Mouse (Mus musculus) lung, postnatal 0 days (tissue): ENCODE measurements around the gene Espnl. TPM values are rescaled to one million over a fixed set of nuclear protein-coding genes. Genes with fewer than 3 reads are reported as not detected.

Source experiments
- ATAC-seq: fragments of 200-750 bp; cut with Nextera tagmentation; 2 replicates; pipeline ENCODE4 v1.8.0; 2017; ENCODE audit warnings: moderate library complexity
- DNase-seq: peaks from one replicate; pipeline ENCODE4 v3.0.0-alpha.2; 2016; ENCODE audit warnings: low spot score
- H3K27ac ChIP-seq: fragments of 300-500 bp; sonication (generic); 2 replicates; pipeline ENCODE4 v1.5.1; 2014; ENCODE audit warnings: antibody characterized with exemption, mild to moderate bottlenecking, low read length, mixed read lengths
- H3K27me3 ChIP-seq: fragments of 300-500 bp; sonication (generic); replicated peaks from 2 replicates; pipeline ENCODE4 v1.6.1; 2014; ENCODE audit warnings: low read length, mixed read lengths; ENCODE audit not compliant: insufficient read depth
- H3K36me3 ChIP-seq: fragments of 300-500 bp; sonication (generic); 2 replicates; pipeline ENCODE4 v1.6.1; 2014; ENCODE audit warnings: low read length, mixed read lengths; ENCODE audit not compliant: insufficient read depth
- H3K4me1 ChIP-seq: fragments of 300-500 bp; sonication (generic); 2 replicates; pipeline ENCODE4 v1.6.1; 2014; ENCODE audit warnings: antibody characterized with exemption, low read depth, low read length, mixed read lengths; ENCODE audit not compliant: insufficient read depth
- H3K4me2 ChIP-seq: fragments of 300-500 bp; sonication (generic); replicated peaks from 2 replicates; pipeline ENCODE4 v1.6.1; 2014; ENCODE audit warnings: low read depth, mild to moderate bottlenecking, low read length, moderate library complexity, mixed read lengths
- H3K4me3 ChIP-seq: fragments of 300-500 bp; sonication (generic); 2 replicates; pipeline ENCODE4 v1.5.1; 2014; ENCODE audit warnings: low read depth, low read length
- H3K9ac ChIP-seq: fragments of 300-500 bp; sonication (generic); replicated peaks from 2 replicates; pipeline ENCODE4 v1.6.1; 2014; ENCODE audit warnings: low read depth, mild to moderate bottlenecking
- H3K9me3 ChIP-seq: fragments of 300-500 bp; sonication (generic); 2 replicates; pipeline ENCODE4 v1.6.1; 2016; ENCODE audit warnings: low read length, mixed read lengths
- CTCF ChIP-seq: IDR thresholded peaks from 2 replicates; pipeline ENCODE4 v1.5.1; 2016; ENCODE audit warnings: antibody characterized with exemption, mild to moderate bottlenecking
- EP300 ChIP-seq: IDR thresholded peaks from 2 replicates; pipeline ENCODE4 v1.6.1; 2016; ENCODE audit warnings: antibody characterized with exemption, mild to moderate bottlenecking, control low read depth
- WGBS: fragments of 180-500 bp; shearing (Covaris S2); extraction: QIAGEN DNeasy Blood & Tissue Kit; methylation state at CpG from one replicate; pipeline ENCODE4 v1.1.7; 2014; 5-methylcytosine and 5-hydroxymethylcytosine counted together
- polyA plus RNA-seq: library from polyadenylated mRNA; unstranded; fragments of >200 nt; fragmentation: Nextera tagmentation; extraction: Ambion mirVana; gene quantifications from 2 replicates; pipeline ENCODE4 v1.2.1, GENCODE M21; 2015

Gene Espnl
- not detected in 2 replicates for polyA plus RNA-seq

GRCm38 (mm10) chr1:91321760-91322438 is at the start of gene Espnl:
TSS of gene Espnl (plus strand) at chr1:91322075.
- H3K27ac ChIP-seq, result no peak within 1 kb of the TSS
- no peak within 1 kb of the TSS for H3K4me2 ChIP-seq
- WGBS, result 48% methylated on average over 19 of the region's 19 CpGs
- H3K9me3 ChIP-seq, result no peaks in the 10 kb centered on the region
- DNase-seq, result no peak
- no peaks in the 10 kb centered on the region for H3K27me3 ChIP-seq
- ATAC-seq, result no peak; the same call in 1 of the 2 replicates
- no peaks in the 10 kb centered on the region for H3K4me1 ChIP-seq
- H3K4me3 ChIP-seq, result no peak within 1 kb of the TSS
- H3K36me3 ChIP-seq, result no peaks in the 10 kb centered on the region
- TF ChIP-seq CTCF (no peak), EP300 (no peak)
- no peak within 1 kb of the TSS for H3K9ac ChIP-seq

GRCm38 (mm10) chr1:91272260-91272659 is 49.6 kb upstream of the Espnl start:
- Histone ChIP-seq H3K36me3 (peaks cover 9% of the 10 kb centered on the region; the same call in 1 of the 2 replicates), H3K4me1 (no peaks in the 10 kb centered on the region), H3K27me3 (no peaks in the 10 kb centered on the region), H3K9ac (no peak overlapping the region), H3K4me3 (no peak overlapping the region), H3K9me3 (no peaks in the 10 kb centered on the region), H3K4me2 (no peak overlapping the region), H3K27ac (no peak overlapping the region)
- WGBS, result 82% methylated on average over 2 of the region's 2 CpGs
- TF ChIP-seq CTCF (no peak), EP300 (no peak)
- DNase-seq (no peak), ATAC-seq (no peak)

- Histone ChIP-seq H3K27me3 (no peaks in the 10 kb centered on the region), H3K4me2 (no peak overlapping the region), H3K9me3 (no peaks in the 10 kb centered on the region), H3K36me3 (peaks cover 15% of the 10 kb centered on the region; the same call in 1 of the 2 replicates), H3K9ac (no peak overlapping the region), H3K27ac (no peak overlapping the region), H3K4me3 (no peak overlapping the region), H3K4me1 (no peaks in the 10 kb centered on the region)
- TF ChIP-seq CTCF, result no peak
- no peak for TF ChIP-seq EP300
- ATAC-seq (no peak), DNase-seq (no peak)
- 96% methylated on average over 4 of the region's 4 CpGs for WGBS
These were observed 45.3 kb upstream of the Espnl start for GRCm38 (mm10) chr1:91276581-91276980.

GRCm38 (mm10) chr1:91277480-91277879 is 44.4 kb upstream of the Espnl start:
- TF ChIP-seq CTCF, result no peak
- no peak for TF ChIP-seq EP300
- WGBS, result 85% methylated on average over 2 of the region's 2 CpGs
- DNase-seq (no peak), ATAC-seq (no peak)
- H3K4me1 ChIP-seq, result no peaks in the 10 kb centered on the region
- H3K9ac ChIP-seq, result no peak overlapping the region
- no peaks in the 10 kb centered on the region for H3K9me3 ChIP-seq
- no peaks in the 10 kb centered on the region for H3K27me3 ChIP-seq
- no peak overlapping the region for H3K4me3 ChIP-seq
- no peak overlapping the region for H3K4me2 ChIP-seq
- H3K36me3 ChIP-seq, result peaks cover 15% of the 10 kb centered on the region; the same call in 1 of the 2 replicates
- H3K27ac ChIP-seq, result no peak overlapping the region

- no peaks in the 10 kb centered on the region for H3K9me3 ChIP-seq
These were observed 43.3 kb upstream of the Espnl start for GRCm38 (mm10) chr1:91278410-91279119.

GRCm38 (mm10) chr1:91279126-91279525 is 42.7 kb upstream of the Espnl start:
- Histone ChIP-seq H3K27me3 (no peaks in the 10 kb centered on the region), H3K9ac (no peak overlapping the region), H3K4me1 (no peaks in the 10 kb centered on the region), H3K4me2 (no peak overlapping the region), H3K36me3 (peaks cover 15% of the 10 kb centered on the region; the same call in 1 of the 2 replicates), H3K9me3 (no peaks in the 10 kb centered on the region), H3K4me3 (no peak overlapping the region), H3K27ac (no peak overlapping the region)
- TF ChIP-seq EP300 (no peak), CTCF (no peak)
- ATAC-seq (no peak), DNase-seq (no peak)
- 71% methylated on average over 1 of the region's 1 CpGs for WGBS

More at GRCm38 (mm10) chr1:91278410-91279119, 43.3 kb upstream of the Espnl start:
- H3K27ac ChIP-seq, result no peak overlapping the region
- H3K9ac ChIP-seq, result no peak overlapping the region
- H3K36me3 ChIP-seq, result peaks cover 15% of the 10 kb centered on the region; the same call in 1 of the 2 replicates
- TF ChIP-seq CTCF, result no peak
- TF ChIP-seq EP300, result no peak
- no peaks in the 10 kb centered on the region for H3K27me3 ChIP-seq
- H3K4me1 ChIP-seq, result no peaks in the 10 kb centered on the region
- no peak overlapping the region for H3K4me3 ChIP-seq
- no peak overlapping the region for H3K4me2 ChIP-seq
- no peak for ATAC-seq
- no peak for DNase-seq
- WGBS, result 88% methylated on average over 3 of the region's 3 CpGs
